Mouse (Mus musculus) kidney, adult 2 months (tissue): ENCODE data around the gene Rasl10b.

Experiments
- CTCF ChIP-seq: fragments of 200-500 bp; conservative IDR thresholded peaks from 2 replicates; pipeline ENCODE4 v1.5.1; 2011; ENCODE audit warnings: low read depth, mild to moderate bottlenecking, control low read depth, low read length, moderate library complexity, mixed read lengths; ENCODE audit not compliant: insufficient read depth, insufficient read length
- POLR2A ChIP-seq: fragments of 200-500 bp; IDR thresholded peaks from one replicate; pipeline ENCODE4 v1.6.1; 2011; ENCODE audit warnings: low read depth, low read length, control low read depth

DNA sequence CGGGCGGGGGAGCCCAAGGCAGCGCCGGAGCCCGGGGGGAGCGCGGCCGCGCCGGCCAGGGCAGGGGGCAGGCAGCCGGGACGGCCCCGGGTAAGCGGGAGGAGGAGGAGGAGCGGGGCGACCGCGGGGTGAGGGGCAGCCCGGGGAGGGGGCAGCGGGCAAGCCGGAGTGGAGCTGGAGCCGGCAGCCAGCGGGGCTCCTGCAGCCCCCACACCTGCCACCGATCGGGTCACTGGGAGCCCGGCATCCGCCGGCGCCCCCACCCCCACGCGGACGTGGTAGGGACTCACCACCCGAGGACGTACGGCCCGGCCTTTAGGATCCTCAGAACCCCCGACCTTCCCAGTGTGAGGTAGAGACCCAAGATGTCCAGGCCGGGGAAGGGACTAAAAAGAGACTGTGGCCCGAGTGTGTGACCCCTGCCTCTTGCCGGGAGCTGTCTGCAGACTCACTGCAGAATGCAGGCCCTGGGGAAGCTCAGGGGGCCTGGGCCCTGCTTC lies 905 bp downstream of the Rasl10b start:
- TF ChIP-seq CTCF (no peak), POLR2A (no peak)
